Mouse (Mus musculus) liver, postnatal 0 days (tissue): ENCODE measurements around the gene 1700029P11Rik.

Source experiments
- CTCF ChIP-seq: sonication (generic); IDR thresholded peaks from 2 replicates; pipeline ENCODE4 v1.5.1; 2016; ENCODE audit warnings: antibody characterized with exemption, low read depth
- EP300 ChIP-seq: IDR thresholded peaks from 2 replicates; pipeline ENCODE4 v1.6.1; 2016; ENCODE audit warnings: antibody characterized with exemption, low read depth, mild to moderate bottlenecking

- TF ChIP-seq EP300: no peak
- no peak for TF ChIP-seq CTCF
Measured at GRCm38 (mm10) chr15:81982173-81982572, 1.8 kb downstream of the 1700029P11Rik start.
